Mouse (Mus musculus): ENCODE data around the gene Timm13.

DNA sequence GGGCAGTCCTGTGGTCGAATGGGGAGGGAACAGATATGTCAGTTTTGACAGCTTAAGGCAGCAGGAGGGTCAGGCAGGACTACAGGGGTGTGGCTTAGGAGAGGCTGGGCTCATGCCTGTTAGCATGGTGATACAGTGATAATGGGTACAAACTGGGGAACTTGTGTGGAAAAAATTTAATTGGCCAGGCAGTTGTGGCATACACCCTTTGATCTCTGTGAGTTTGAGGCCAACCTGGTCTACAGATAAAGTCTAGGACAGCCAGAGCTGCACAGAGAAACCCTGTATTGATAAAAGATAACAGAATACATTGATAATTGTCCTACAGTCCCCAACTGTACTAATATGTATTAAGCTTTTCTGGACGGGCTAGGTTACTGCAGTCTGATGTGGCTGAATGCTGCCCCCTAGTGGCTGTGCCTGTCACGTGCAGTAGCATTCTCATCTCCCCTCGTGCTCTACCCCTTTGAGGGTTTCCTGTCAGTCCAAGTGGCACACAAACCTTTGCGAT lies 20.6 kb downstream of the Timm13 start:
- TF ChIP-seq POLR2A (IDR thresholded peaks at IDR 0.05; ENCODE audit: low read depth, low read length): no peak
- peak; percentile 97 for TF ChIP-seq CTCF (conservative IDR thresholded peaks at IDR 0.05; ENCODE audit: insufficient read depth, insufficient read length, low read depth, low read length)

Data from kidney, adult 2 months (tissue).